Mouse (Mus musculus): ENCODE data around the gene Dnajb4. TPM values are rescaled to one million over a fixed set of nuclear protein-coding genes. Genes with fewer than 3 reads are reported as not detected.

The Dnajb4 gene
- total RNA-seq, 4 experiments from 2014 or later, result 48.9 to 56.3 (median 52.6) TPM

- DNase-seq, result no peak
Observed at GRCm38 (mm10) chr3:152171236-152171635, 38.9 kb downstream of the Dnajb4 start.

GRCm38 (mm10) chr3:152170407-152170806 is 39.7 kb downstream of the Dnajb4 start:
- no peak for DNase-seq

DNA sequence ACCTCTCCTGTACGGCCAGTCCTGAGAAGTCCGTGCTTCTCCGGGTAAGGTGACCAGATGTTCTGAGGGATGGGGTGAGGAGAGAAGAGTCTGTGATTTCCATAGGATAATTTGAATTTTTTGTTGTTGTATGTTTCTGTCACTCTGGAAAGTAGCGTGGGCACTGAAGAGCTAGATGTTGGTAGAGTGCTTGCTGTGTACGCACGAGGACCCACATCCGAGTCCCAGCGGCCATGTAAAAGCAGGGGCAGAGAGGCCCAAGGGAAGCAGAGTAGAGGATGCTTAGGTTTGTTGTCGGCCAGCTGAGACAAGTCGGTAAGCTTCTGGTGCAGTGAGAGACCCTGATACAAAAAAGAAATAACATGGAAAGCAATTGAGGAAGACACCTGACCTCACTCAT is 42.1 kb downstream of the Dnajb4 start:
- DNase-seq, result no peak

DNA sequence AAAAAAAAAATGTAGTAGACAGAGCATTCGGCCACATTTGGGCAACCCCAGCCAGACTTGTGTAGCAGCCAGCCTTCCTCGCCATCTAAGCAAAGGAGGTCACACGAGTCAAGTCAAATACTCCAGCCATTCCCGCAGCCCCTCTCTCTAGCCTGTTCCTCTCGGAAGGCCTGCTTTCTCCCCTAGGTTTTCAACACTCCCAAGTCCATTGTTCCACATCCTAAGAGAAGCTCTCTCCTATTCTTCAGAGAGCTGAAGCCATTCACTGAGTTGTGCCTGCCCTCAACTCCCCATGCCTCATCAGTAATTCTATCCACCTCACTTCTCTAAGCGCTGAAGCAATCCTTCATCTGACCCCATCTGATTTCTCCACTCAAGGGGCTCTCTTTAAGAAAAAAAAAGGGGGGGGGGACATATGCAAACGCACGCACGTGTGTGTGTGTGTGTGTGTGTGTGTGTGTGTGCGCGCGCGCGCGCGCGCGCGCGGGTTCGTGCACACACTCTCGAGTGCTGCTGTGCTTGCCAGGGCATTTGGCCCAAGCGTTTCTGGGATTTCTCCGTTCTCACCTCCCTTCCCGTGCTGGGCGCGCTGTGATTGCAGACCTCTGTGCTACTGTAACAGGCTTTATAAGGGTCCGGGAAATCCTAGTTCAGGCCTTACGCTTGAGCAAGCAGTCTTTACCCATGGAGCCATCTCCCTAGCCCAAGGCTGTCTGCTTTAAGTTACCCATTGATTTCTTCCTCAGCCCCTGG is 43.2 kb downstream of the Dnajb4 start:
- no peak for DNase-seq

- no peak for DNase-seq
Observed at GRCm38 (mm10) chr3:152166099-152166423, 44.0 kb downstream of the Dnajb4 start, which contains the start of gene Gipc2. Gene Gipc2, minus strand, starts transcription at chr3:152166230.

GRCm38 (mm10) chr3:152165351-152166098 is 44.6 kb downstream of the Dnajb4 start:
- DNase-seq, result peak; percentile 40

- no peak for DNase-seq
Observed at GRCm38 (mm10) chr3:152165014-152165350, 45.1 kb downstream of the Dnajb4 start.

GRCm38 (mm10) chr3:152163320-152163719 is 46.8 kb downstream of the Dnajb4 start:
- no peak for DNase-seq

GRCm38 (mm10) chr3:152160607-152161006 is 49.5 kb downstream of the Dnajb4 start:
- no peak for DNase-seq

GRCm38 (mm10) chr3:152159321-152159720 is 50.8 kb downstream of the Dnajb4 start:
- DNase-seq, result no peak

- DNase-seq, result no peak
Observed at GRCm38 (mm10) chr3:152158344-152159291, 51.5 kb downstream of the Dnajb4 start.

- no peak for DNase-seq
Observed at GRCm38 (mm10) chr3:152156816-152157496, 53.1 kb downstream of the Dnajb4 start.

DNA sequence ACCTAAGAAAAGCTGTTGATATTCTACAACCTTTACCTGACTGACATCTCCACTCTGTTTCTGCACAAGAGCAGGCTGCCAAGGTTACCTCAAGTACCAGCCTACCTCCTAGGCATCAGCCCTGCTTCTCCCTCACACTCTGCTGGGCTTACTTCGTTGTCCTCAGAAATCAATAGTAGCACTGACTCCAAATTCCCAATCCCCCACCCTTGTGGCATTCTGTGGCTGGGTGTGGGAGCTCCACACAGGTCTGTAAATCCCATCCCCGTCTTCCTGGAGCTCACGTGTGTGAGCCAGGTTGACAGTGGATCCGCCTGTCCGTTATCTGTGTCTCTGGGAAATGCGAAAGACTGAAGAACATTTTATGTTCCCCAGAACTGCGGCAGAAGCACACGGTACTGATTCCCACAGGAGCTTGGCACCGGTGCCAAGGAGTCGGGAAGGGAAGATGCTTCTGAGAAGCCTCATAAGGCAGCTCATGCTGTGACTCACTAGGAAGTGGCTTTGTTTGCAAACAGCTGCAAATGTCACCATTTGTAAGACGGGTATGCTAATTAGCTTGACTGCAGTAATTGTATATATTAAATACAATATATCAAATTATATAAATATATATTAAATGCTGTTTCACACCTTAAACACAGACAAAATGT is 54.7 kb downstream of the Dnajb4 start:
- no peak for DNase-seq

DNA sequence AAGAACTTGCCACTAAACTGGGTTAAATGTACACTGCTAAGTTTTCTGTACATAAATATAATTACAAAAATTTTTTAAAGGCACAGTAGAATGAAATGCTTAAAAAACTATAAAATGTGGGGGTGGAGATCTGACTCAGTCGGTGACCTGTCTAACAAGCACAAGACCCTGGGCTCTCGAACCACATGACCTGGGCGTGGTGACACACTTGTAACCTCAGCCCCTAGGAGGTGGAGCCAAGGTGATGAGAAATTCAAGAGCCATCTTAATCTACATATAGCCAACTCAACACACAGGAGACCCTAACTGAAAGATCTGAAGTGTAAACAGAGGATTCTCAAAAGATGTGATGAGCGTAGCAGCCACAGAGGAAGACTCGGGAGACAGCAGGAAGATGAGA is 56.0 kb downstream of the Dnajb4 start:
- no peak for DNase-seq

GRCm38 (mm10) chr3:152153152-152153551 is 57.0 kb downstream of the Dnajb4 start:
- no peak for DNase-seq

DNA sequence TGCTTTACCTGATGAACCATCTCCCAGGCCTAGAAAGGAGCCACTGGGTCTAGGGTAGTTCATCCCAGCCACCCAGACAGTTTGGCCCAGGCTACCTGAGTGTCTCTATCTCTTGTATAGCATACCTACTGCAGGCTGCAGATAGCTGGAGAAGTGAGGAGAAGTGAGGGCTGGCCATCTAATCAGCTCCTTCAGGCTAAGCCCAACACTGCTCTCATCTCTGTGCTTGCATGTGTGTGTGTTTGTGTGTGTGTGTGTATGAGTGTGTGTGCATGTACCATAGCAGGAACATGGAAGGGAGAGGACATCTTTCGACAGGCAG is 57.7 kb downstream of the Dnajb4 start:
- no peak for DNase-seq

- no peak for DNase-seq
Observed at GRCm38 (mm10) chr3:152151725-152152482, 58.2 kb downstream of the Dnajb4 start.

- no peak for DNase-seq
Observed at GRCm38 (mm10) chr3:152149863-152150262, 60.2 kb downstream of the Dnajb4 start.

DNA sequence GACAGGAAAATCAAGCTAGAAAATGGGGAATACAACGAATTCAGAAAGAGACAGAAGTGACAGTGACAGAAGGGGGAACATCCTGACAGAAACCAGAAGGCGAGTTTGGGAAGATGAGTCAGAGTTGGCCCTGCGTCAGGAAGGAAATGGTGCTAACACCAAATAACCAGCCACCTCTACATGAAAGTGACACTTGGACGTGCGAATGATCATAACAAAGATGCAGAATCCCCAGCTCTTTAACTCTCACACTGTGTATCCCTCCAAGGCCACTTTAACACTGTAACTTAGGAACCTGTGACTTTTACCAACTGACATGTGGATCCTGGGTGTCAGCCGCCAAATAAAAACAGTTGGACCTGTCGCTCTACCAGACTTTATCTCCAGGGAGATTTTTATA is 60.7 kb downstream of the Dnajb4 start:
- no peak for DNase-seq

DNA sequence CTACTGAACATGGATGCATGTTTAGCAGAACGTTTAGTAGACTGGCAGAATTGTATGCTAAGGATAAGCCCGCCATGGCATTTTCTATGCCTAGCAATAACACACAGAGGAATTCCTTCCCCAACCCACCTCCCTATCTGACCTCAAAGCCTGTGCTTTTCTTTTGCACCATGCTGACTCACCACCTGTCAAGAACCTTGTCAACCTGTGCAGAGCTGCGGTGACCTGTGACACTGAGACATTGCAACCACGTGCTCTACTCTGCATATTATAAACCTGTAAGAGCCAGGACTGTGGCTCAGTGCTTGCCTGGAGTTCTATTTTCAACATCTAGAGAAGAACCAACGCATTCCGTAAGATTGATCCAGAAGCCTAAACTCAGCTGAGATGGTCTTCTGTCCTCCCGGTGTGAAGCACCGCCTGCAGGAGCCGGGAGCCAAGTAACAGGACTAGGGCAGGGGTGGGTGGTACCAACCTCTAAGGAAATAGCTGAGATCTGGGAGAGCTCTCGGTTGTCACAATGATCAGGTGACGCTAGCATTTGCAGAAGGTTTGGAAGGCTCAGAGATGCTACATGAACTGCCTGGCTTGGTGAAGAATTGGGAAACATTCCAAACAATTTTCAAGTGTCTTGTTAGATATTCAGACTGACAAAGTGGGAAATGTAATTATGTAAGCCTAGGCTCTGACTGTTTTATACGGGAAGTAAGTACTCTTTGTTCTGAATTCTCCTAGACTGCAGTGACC is 62.8 kb downstream of the Dnajb4 start:
- no peak for DNase-seq
